Comparison of ENCODE assay signal across 25 mouse cellular contexts in the genomic region with DNA sequence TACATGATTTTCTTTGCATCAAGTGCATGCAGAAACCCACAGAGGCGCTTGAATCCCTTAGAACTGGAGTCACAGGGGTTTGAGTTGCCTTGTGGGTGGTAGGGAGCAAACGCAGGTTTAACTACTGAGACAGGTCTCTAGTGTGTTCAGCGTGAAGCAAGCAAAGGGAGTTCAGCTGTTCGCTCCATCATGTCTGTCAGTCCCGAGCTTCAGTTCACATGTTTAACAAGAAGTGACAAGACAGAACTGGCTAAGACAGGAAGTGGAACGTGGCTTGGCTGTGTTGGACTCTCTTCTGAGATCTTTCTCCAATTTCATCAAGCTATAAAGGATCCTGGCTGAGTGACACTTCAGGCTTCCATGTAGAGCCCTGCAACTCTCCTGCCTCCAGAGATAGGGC.
DNase-seq lines count a peak whose midpoint lies in the region; ATAC-seq and TF ChIP-seq lines count a peak whose summit lies in the region.
"Had no signal": no experiment of that assay in that cellular context is flagged by ENCODE, and none has a peak within 500 bp of the region (broad histone marks: within the 10 kb centered on the region; RNA-seq: fewer than 3 reads in every experiment).

No protein-coding gene starts in this region.

- no peak overlapping the region for H3K9ac ChIP-seq in kidney, postnatal 0 days (ENCODE audit: low read depth, low read length)
- no peak overlapping the region for H3K9ac ChIP-seq in kidney, embryonic 14.5 days (ENCODE audit: low read depth, low read length)
- H3K9ac ChIP-seq: forebrain, embryonic 15.5 days; liver, embryonic 13.5 days; neural tube, embryonic 12.5 days had no signal

- no peaks in the 10 kb centered on the region for H3K27me3 ChIP-seq in kidney, postnatal 0 days (ENCODE audit: insufficient read depth, low read length)
- H3K27me3 ChIP-seq in kidney, embryonic 14.5 days (ENCODE audit: control insufficient read depth, insufficient read depth, low read length) = no peaks in the 10 kb centered on the region
- H3K27me3 ChIP-seq: forebrain, embryonic 15.5 days; liver, embryonic 13.5 days; neural tube, embryonic 12.5 days had no signal

- no peak for TF ChIP-seq CTCF in kidney, postnatal 0 days (IDR thresholded peaks at IDR 0.05; ENCODE audit: low read depth)
- no peak for TF ChIP-seq CTCF in bone marrow macrophage, adult 2 months (IDR thresholded peaks at IDR 0.05; ENCODE audit: low read depth, low read length)

- no peak overlapping the region for H3K4me3 ChIP-seq in kidney, postnatal 0 days (replicated peaks; ENCODE audit: low read depth, low read length)
- no peak overlapping the region for H3K4me3 ChIP-seq in kidney, embryonic 14.5 days (ENCODE audit: low read length)
- no peak overlapping the region for H3K4me3 ChIP-seq in bone marrow macrophage, adult 2 months (ENCODE audit: insufficient read depth, low read length)
- H3K4me3 ChIP-seq: erythroblast, embryonic 14.5 days; forebrain, embryonic 15.5 days; hindbrain, embryonic 10.5 days; layer of hippocampus, adult 2 months; liver, embryonic 13.5 days; midbrain, embryonic 10.5 days; neural tube, embryonic 12.5 days had no signal

- no peak for ATAC-seq in kidney, postnatal 0 days (replicated peaks; ENCODE audit: low FRiP score, low read depth)
- no peak for ATAC-seq in kidney, embryonic 14.5 days (ENCODE audit: low FRiP score, low TSS enrichment)
- ATAC-seq in megakaryocyte, adult 5-6 weeks (ENCODE audit: poor library complexity, severe bottlenecking) = peak; percentile 58
- ATAC-seq: forebrain, embryonic 15.5 days; hindbrain, postnatal 0 days; intestine, postnatal 0 days had no signal

- no peaks in the 10 kb centered on the region for H3K9me3 ChIP-seq in kidney, postnatal 0 days (replicated peaks; ENCODE audit: low read length)
- H3K9me3 ChIP-seq in kidney, embryonic 14.5 days (ENCODE audit: control insufficient read depth, low read length) = no peaks in the 10 kb centered on the region
- H3K9me3 ChIP-seq: forebrain, embryonic 15.5 days; hindbrain, embryonic 10.5 days; liver, embryonic 13.5 days; midbrain, embryonic 10.5 days; neural tube, embryonic 12.5 days had no signal

- TF ChIP-seq POLR2A in bone marrow macrophage, adult 2 months (IDR thresholded peaks at IDR 0.05; ENCODE audit: borderline replicate concordance, low read depth, low read length) = no peak

- no peaks in the 10 kb centered on the region for H3K36me3 ChIP-seq in kidney, postnatal 0 days (ENCODE audit: insufficient read depth, low read length)
- H3K36me3 ChIP-seq in kidney, embryonic 14.5 days (ENCODE audit: control insufficient read depth, insufficient read depth, low read length) = no peaks in the 10 kb centered on the region
- H3K36me3 ChIP-seq: forebrain, embryonic 15.5 days; liver, embryonic 13.5 days; neural tube, embryonic 12.5 days had no signal

- no peaks in the 10 kb centered on the region for H3K4me1 ChIP-seq in kidney, postnatal 0 days (replicated peaks; ENCODE audit: insufficient read depth, low read length)
- H3K4me1 ChIP-seq in kidney, embryonic 14.5 days (ENCODE audit: control insufficient read depth, insufficient read depth, low read length) = 0 out of 2 replicates have a peak, but pooled peaks cover 3% of the 10 kb centered on the region
- peaks cover 29% of the 10 kb centered on the region for H3K4me1 ChIP-seq in bone marrow macrophage, adult 2 months (ENCODE audit: control insufficient read depth, insufficient read depth, low read length)
- H3K4me1 ChIP-seq: forebrain, embryonic 15.5 days; hindbrain, embryonic 10.5 days; liver, embryonic 13.5 days; midbrain, embryonic 10.5 days; neural tube, embryonic 12.5 days had no signal

- no peak overlapping the region for H3K4me2 ChIP-seq in kidney, postnatal 0 days (ENCODE audit: low read length)
- H3K4me2 ChIP-seq in kidney, embryonic 14.5 days (replicated peaks; ENCODE audit: low read depth, low read length) = no peak overlapping the region
- H3K4me2 ChIP-seq: forebrain, embryonic 15.5 days; liver, embryonic 13.5 days; neural tube, embryonic 12.5 days had no signal

- DNase-seq in embryo, embryonic 10.5 days (ENCODE audit: low spot score) = peak; percentile 26
- DNase-seq in embryo, embryonic 9.5 days (ENCODE audit: extremely low spot score) = no peak
- peak; percentile 21 for DNase-seq in kidney, postnatal 0 days (ENCODE audit: low spot score)
- DNase-seq in neural tube, embryonic 10.5 days (ENCODE audit: extremely low spot score, low spot score) = no peak
- no peak for DNase-seq in cerebellum, adult 18-20 months
- DNase-seq: adrenal gland, adult 2 months; cerebellum, postnatal 10 days; embryo, embryonic 11 days; kidney, postnatal 14 days; layer of hippocampus, postnatal 36 days; liver, embryonic 13.5 days; lung, postnatal 10 days; thymus, adult 18-20 months; thymus, postnatal 4 days had no signal

- 57% methylated on average over 6 of the region's 6 CpGs for WGBS in kidney, postnatal 0 days
- WGBS in kidney, embryonic 14.5 days = 45% methylated on average over 6 of the region's 6 CpGs

- no peak overlapping the region for H3K27ac ChIP-seq in kidney, postnatal 0 days
- H3K27ac ChIP-seq in kidney, embryonic 14.5 days (ENCODE audit: low read depth, low read length) = no peak overlapping the region
- peak overlapping the region; percentile 66 for H3K27ac ChIP-seq in bone marrow macrophage, adult 2 months (ENCODE audit: insufficient read depth, low read depth, low read length)
- H3K27ac ChIP-seq: forebrain, embryonic 15.5 days; hindbrain, embryonic 10.5 days; hindbrain, postnatal 0 days; liver, embryonic 13.5 days; midbrain, embryonic 10.5 days; neural tube, embryonic 12.5 days had no signal

Comparison
In these comparisons a context has a peak if more than half of its experiments do, and no peak if none do; other contexts are left out.
1. DNase-seq: peak in embryo, embryonic 10.5 days (single experiment) and kidney, postnatal 0 days (single experiment); none in embryo, embryonic 9.5 days (single experiment), neural tube, embryonic 10.5 days (single experiment) and cerebellum, adult 18-20 months (0 of 2).